Mouse (Mus musculus): ENCODE results near the gene Mthfd1l.

DNA sequence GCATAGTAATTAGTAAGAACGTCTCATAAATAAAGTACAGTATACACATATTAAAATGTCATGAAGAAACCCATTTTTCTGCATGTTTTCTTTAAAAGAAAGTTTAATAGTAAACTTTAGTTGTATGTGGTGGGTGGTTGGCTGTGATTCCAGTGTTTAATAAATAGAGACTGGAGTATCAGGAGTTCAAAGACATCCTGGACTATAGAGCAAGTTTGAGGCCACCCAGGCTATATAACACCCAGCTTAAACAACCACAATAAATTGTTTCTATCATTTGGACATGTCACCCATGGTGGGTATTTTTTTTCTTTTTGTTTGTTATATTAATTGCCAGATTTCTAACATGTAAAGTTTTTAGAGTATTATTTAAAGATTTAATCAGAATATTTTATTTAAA, 81.7 kb downstream of the Mthfd1l start:
- TF ChIP-seq POLR2A (IDR thresholded peaks at IDR 0.05; ENCODE audit: insufficient read length, low read depth) (no peak), MAX (IDR thresholded peaks at IDR 0.05; ENCODE audit: low read depth) (no peak), POLR2AphosphoS2 (IDR thresholded peaks at IDR 0.05; ENCODE audit: insufficient read length, low read depth) (no peak)

All from myocyte (in vitro differentiated cells).